Mouse (Mus musculus) brain, embryonic 14.5 days (tissue): ENCODE results near the gene Utp3.

Source experiments
- CTCF ChIP-seq: fragments of 200-500 bp; IDR thresholded peaks from 2 replicates; pipeline ENCODE4 v1.5.1; 2012; ENCODE audit warnings: inconsistent platforms, mild to moderate bottlenecking, moderate library complexity, borderline replicate concordance; ENCODE audit not compliant: insufficient read depth, insufficient read length; ENCODE audit errors: extremely low read depth
- POLR2A ChIP-seq: fragments of 200-500 bp; IDR thresholded peaks from 2 replicates; pipeline ENCODE4 v1.6.1; 2012; ENCODE audit warnings: mild to moderate bottlenecking, inconsistent platforms, borderline replicate concordance; ENCODE audit not compliant: poor library complexity, insufficient read depth, insufficient read length, severe bottlenecking; ENCODE audit errors: extremely low read depth

- TF ChIP-seq POLR2A (no peak), CTCF (no peak)
Observed at GRCm38 (mm10) chr5:88586407-88587174, 32.3 kb downstream of the Utp3 start.
